In genomic region chr5:122165233-122165915, GRCm38 (mm10) we compare ENCODE assay signal across 10 mouse cellular contexts. TPM values are rescaled to one million over a fixed set of nuclear protein-coding genes. Genes with fewer than 3 reads are reported as not detected.
A peak's percentile ranks its signal among the peaks of the same experiment; 100 is the strongest.
DNase-seq lines count a peak whose midpoint lies in the region; ATAC-seq lines count a peak whose summit lies in the region.
"Had no signal": no experiment of that assay in that cellular context is flagged by ENCODE, and none has a peak within 500 bp of the region (broad histone marks: within the 10 kb centered on the region; RNA-seq: fewer than 3 reads in every experiment).

No protein-coding gene starts in this region.

- no peak overlapping the region for H3K4me2 ChIP-seq in heart, embryonic 12.5 days
- H3K4me2 ChIP-seq in forebrain, embryonic 15.5 days (replicated peaks), result no peak overlapping the region; the same call in 1 of the 2 replicates
- H3K4me2 ChIP-seq in limb, embryonic 15.5 days, result no peak overlapping the region
- H3K4me2 ChIP-seq: lung, embryonic 14.5 days had no signal

- WGBS in heart, embryonic 12.5 days, result 53% methylated on average over 6 of the region's 6 CpGs
- 43% methylated on average over 6 of the region's 6 CpGs for WGBS in forebrain, embryonic 15.5 days
- WGBS in limb, embryonic 15.5 days, result 38% methylated on average over 6 of the region's 6 CpGs

- H3K9me3 ChIP-seq in heart, embryonic 12.5 days (replicated peaks), result no peaks in the 10 kb centered on the region
- H3K9me3 ChIP-seq in forebrain, embryonic 15.5 days, result no peaks in the 10 kb centered on the region
- no peaks in the 10 kb centered on the region for H3K9me3 ChIP-seq in limb, embryonic 15.5 days

- H3K4me3 ChIP-seq in heart, embryonic 12.5 days, result no peak overlapping the region
- no peak overlapping the region for H3K4me3 ChIP-seq in forebrain, embryonic 15.5 days
- H3K4me3 ChIP-seq in limb, embryonic 15.5 days, result no peak overlapping the region

- H3K27me3 ChIP-seq in heart, embryonic 12.5 days (replicated peaks), result no peaks in the 10 kb centered on the region
- H3K27me3 ChIP-seq in forebrain, embryonic 15.5 days, result no peaks in the 10 kb centered on the region
- H3K27me3 ChIP-seq in limb, embryonic 15.5 days, result no peaks in the 10 kb centered on the region
- H3K27me3 ChIP-seq: Patski had no signal

- ATAC-seq in heart, embryonic 12.5 days (ENCODE audit: insufficient number of reproducible peaks, low FRiP score), result no peak
- no peak for ATAC-seq in forebrain, embryonic 15.5 days (replicated peaks)
- no peak for ATAC-seq in limb, embryonic 15.5 days (ENCODE audit: insufficient number of reproducible peaks, low FRiP score, low TSS enrichment, low read depth)
- ATAC-seq in monocyte, adult 5-6 weeks (replicated peaks; ENCODE audit: insufficient number of reproducible peaks, low FRiP score, low TSS enrichment, poor library complexity, severe bottlenecking), result no peak
- ATAC-seq: Patski had no signal

- no peak for DNase-seq in heart, adult 11 months
- DNase-seq in brain, adult 2 months (ENCODE audit: low read depth, low spot score), result peak; percentile 84
- DNase-seq in spleen, adult 18-20 months, result no peak
- DNase-seq in adrenal gland, adult 18-20 months (ENCODE audit: low spot score in 2 of 2), result no peak
- DNase-seq: lung, embryonic 14.5 days had no signal

- peaks cover 79% of the 10 kb centered on the region for H3K36me3 ChIP-seq in heart, embryonic 12.5 days
- peaks cover 20% of the 10 kb centered on the region for H3K36me3 ChIP-seq in forebrain, embryonic 15.5 days
- peaks cover 67% of the 10 kb centered on the region for H3K36me3 ChIP-seq in limb, embryonic 15.5 days

- no peak overlapping the region for H3K27ac ChIP-seq in heart, embryonic 12.5 days (ENCODE audit: poor library complexity, severe bottlenecking)
- peak overlapping the region; percentile 74 for H3K27ac ChIP-seq in forebrain, embryonic 15.5 days (replicated peaks)
- 0 out of 2 replicates have a peak overlapping the region, but pooled peaks have one; percentile 38 for H3K27ac ChIP-seq in limb, embryonic 15.5 days

- peaks cover 81% of the 10 kb centered on the region for H3K4me1 ChIP-seq in heart, embryonic 12.5 days (replicated peaks)
- H3K4me1 ChIP-seq in forebrain, embryonic 15.5 days, result peaks cover 70% of the 10 kb centered on the region
- H3K4me1 ChIP-seq in limb, embryonic 15.5 days, result peaks cover 66% of the 10 kb centered on the region

- H3K9ac ChIP-seq in heart, embryonic 12.5 days, result 0 out of 2 replicates have a peak overlapping the region, but pooled peaks have one; percentile 30
- 0 out of 2 replicates have a peak overlapping the region, but pooled peaks have one; percentile 7 for H3K9ac ChIP-seq in forebrain, embryonic 15.5 days (replicated peaks)
- no peak overlapping the region for H3K9ac ChIP-seq in limb, embryonic 15.5 days
- H3K9ac ChIP-seq: lung, embryonic 14.5 days had no signal

RNA-seq across cellular contexts. Expression of gene Ppp1cc, which starts 7.3 kb away (rescaled TPM):
- 222 and 230 TPM in 2 replicates for polyA plus RNA-seq in heart, embryonic 12.5 days (2016; fragmentation: Nextera tagmentation; extraction: Ambion mirVana)
- polyA plus RNA-seq in forebrain, embryonic 15.5 days (2015; fragmentation: Nextera tagmentation; extraction: Ambion mirVana), result 273 and 275 TPM in 2 replicates
- 185 and 206 TPM in 2 replicates for polyA plus RNA-seq in limb, embryonic 15.5 days (2015; fragmentation: Nextera tagmentation; extraction: Ambion mirVana)
- total RNA-seq in monocyte, adult 5-6 weeks (2017), result 150 to 191 TPM (median 177 TPM) in 3 replicates
- 100 to 1,000 TPM; 142 to 147 TPM for total RNA-seq in adrenal gland, adult 18-20 months (2021)

RNA-seq across cellular contexts. Expression of gene Ccdc63, which starts 24.8 kb away (rescaled TPM):
- 0.33 and 0.42 TPM in 2 replicates for polyA plus RNA-seq in heart, embryonic 12.5 days (2016; fragmentation: Nextera tagmentation; extraction: Ambion mirVana)
- not detected in 2 replicates for polyA plus RNA-seq in forebrain, embryonic 15.5 days (2015; fragmentation: Nextera tagmentation; extraction: Ambion mirVana)
- 0.09 and 0.11 TPM in 2 replicates for polyA plus RNA-seq in limb, embryonic 15.5 days (2015; fragmentation: Nextera tagmentation; extraction: Ambion mirVana)
- 0.48 TPM in 1 of 3 replicates, not detected in the others for total RNA-seq in monocyte, adult 5-6 weeks (2017)
- total RNA-seq in adrenal gland, adult 18-20 months (2021), result under 1 TPM in 1 of 2 experiments, not detected in 1; 0.13 TPM
- polyA plus RNA-seq: Patski had no signal

RNA-seq across cellular contexts. Expression of gene Hvcn1, which starts 41.2 kb away (rescaled TPM):
- 1.8 and 2.8 TPM in 2 replicates for polyA plus RNA-seq in heart, embryonic 12.5 days (2016; fragmentation: Nextera tagmentation; extraction: Ambion mirVana)
- polyA plus RNA-seq in forebrain, embryonic 15.5 days (2015; fragmentation: Nextera tagmentation; extraction: Ambion mirVana), result 1.4 and 1.6 TPM in 2 replicates
- 8.8 and 11.5 TPM in 2 replicates for polyA plus RNA-seq in limb, embryonic 15.5 days (2015; fragmentation: Nextera tagmentation; extraction: Ambion mirVana)
- total RNA-seq in monocyte, adult 5-6 weeks (2017), result 25.7 to 39.4 TPM (median 30.3 TPM) in 3 replicates
- 1 to 10 TPM; 1.8 to 8.5 TPM for total RNA-seq in adrenal gland, adult 18-20 months (2021)
